Mouse (Mus musculus): ENCODE measurements around the gene Usp18.

Usp18 gene

GRCm38 (mm10) chr6:121245127-121246036 lies at the start of gene Usp18:
Usp18 (plus strand) TSS chr6:121245906.
- in situ Hi-C loops (cut with MseI, MboI): no loop called here

GRCm38 (mm10) chr6:121197807-121198365 lies 47.8 kb upstream of the Usp18 start:
- in situ Hi-C loops (cut with MseI, MboI): no loop called here

GRCm38 (mm10) chr6:121200458-121200857 lies 45.2 kb upstream of the Usp18 start:
- in situ Hi-C loops (cut with MseI, MboI): no loop called here

- in situ Hi-C loops (cut with MseI, MboI): no loop called here
Measured at GRCm38 (mm10) chr6:121202026-121202425, 43.7 kb upstream of the Usp18 start.

GRCm38 (mm10) chr6:121206481-121206880 lies 39.2 kb upstream of the Usp18 start:
- in situ Hi-C loops (cut with MseI, MboI): no loop called here

- in situ Hi-C loops (cut with MseI, MboI): no loop called here
Measured at GRCm38 (mm10) chr6:121209584-121209983, 36.1 kb upstream of the Usp18 start.

GRCm38 (mm10) chr6:121210149-121210925 lies 35.4 kb upstream of the Usp18 start, which contains the start of gene Tuba8:
Tuba8 (plus strand) TSS chr6:121210696.
- in situ Hi-C loops (cut with MseI, MboI): no loop called here

- in situ Hi-C loops (cut with MseI, MboI): no loop called here
Measured at GRCm38 (mm10) chr6:121210926-121211289, 34.8 kb upstream of the Usp18 start.

GRCm38 (mm10) chr6:121211743-121212142 lies 34.0 kb upstream of the Usp18 start:
- in situ Hi-C loops (cut with MseI, MboI): no loop called here

GRCm38 (mm10) chr6:121212988-121213387 lies 32.7 kb upstream of the Usp18 start:
- in situ Hi-C loops (cut with MseI, MboI): no loop called here

- in situ Hi-C loops (cut with MseI, MboI): no loop called here
Measured at GRCm38 (mm10) chr6:121214221-121214620, 31.5 kb upstream of the Usp18 start.

- in situ Hi-C loops (cut with MseI, MboI): no loop called here
Measured at GRCm38 (mm10) chr6:121214667-121215330, 30.9 kb upstream of the Usp18 start.

- in situ Hi-C loops (cut with MseI, MboI): no loop called here
Measured at GRCm38 (mm10) chr6:121215336-121215735, 30.4 kb upstream of the Usp18 start.

- in situ Hi-C loops (cut with MseI, MboI): no loop called here
Measured at GRCm38 (mm10) chr6:121215896-121216295, 29.8 kb upstream of the Usp18 start.

- in situ Hi-C loops (cut with MseI, MboI): no loop called here
Measured at GRCm38 (mm10) chr6:121216589-121217255, 29.0 kb upstream of the Usp18 start.

- in situ Hi-C loops (cut with MseI, MboI): no loop called here
Measured at GRCm38 (mm10) chr6:121218002-121218401, 27.7 kb upstream of the Usp18 start.

- in situ Hi-C loops (cut with MseI, MboI): no loop called here
Measured at GRCm38 (mm10) chr6:121219406-121219805, 26.3 kb upstream of the Usp18 start.

- in situ Hi-C loops (cut with MseI, MboI): no loop called here
Measured at GRCm38 (mm10) chr6:121220181-121220580, 25.5 kb upstream of the Usp18 start.

- in situ Hi-C loops (cut with MseI, MboI): no loop called here
Measured at GRCm38 (mm10) chr6:121221876-121222597, 23.7 kb upstream of the Usp18 start.

GRCm38 (mm10) chr6:121223001-121223400 lies 22.7 kb upstream of the Usp18 start:
- in situ Hi-C loops (cut with MseI, MboI): no loop called here
